Mouse (Mus musculus): ENCODE results near the gene Nckap5. TPM values are rescaled to one million over a fixed set of nuclear protein-coding genes. Genes with fewer than 3 reads are reported as not detected.

Nckap5 gene
- polyA plus RNA-seq, 2 experiments, result 0.31 to 1.3 TPM

DNA sequence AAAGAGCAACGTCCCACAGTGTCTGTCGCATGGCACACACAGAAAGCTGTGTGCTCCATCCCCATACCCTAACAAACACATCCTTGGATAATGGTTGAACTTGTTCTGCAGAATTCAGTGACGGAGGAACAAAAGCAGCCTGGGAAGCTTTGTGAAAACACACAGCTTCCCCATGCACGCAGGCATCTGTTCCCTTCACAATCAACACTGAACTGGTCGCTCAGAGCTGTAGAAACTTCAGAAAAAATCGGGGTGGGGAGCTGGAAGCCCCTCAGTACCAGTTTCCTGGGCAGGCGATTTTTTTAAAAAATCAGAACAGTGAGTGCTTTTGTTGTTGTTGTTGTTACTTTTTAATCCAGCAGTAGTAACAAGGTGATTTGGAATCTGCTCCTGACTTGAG lies 960.5 kb downstream of the Nckap5 start:
- Histone ChIP-seq H3K9me3 (ENCODE audit: control insufficient read depth, low read length) (no peaks in the 10 kb centered on the region), H3K9ac (replicated peaks) (no peak overlapping the region), H3K4me3 (ENCODE audit: insufficient read depth in 1 of 2, low read depth in 2 of 2, low read length in 2 of 2) (no peak overlapping the region), H3K4me1 (replicated peaks; ENCODE audit: control insufficient read depth in 2 of 2, insufficient read depth in 2 of 2, low read length in 1 of 2) (no peaks in the 10 kb centered on the region), H3K27me3 (ENCODE audit: control insufficient read depth, insufficient read depth, low read length) (no peaks in the 10 kb centered on the region), H3K27ac (no peak overlapping the region), H3K4me2 (ENCODE audit: low read depth) (no peak overlapping the region), H3K36me3 (replicated peaks; ENCODE audit: control insufficient read depth, insufficient read depth, low read depth) (no peaks in the 10 kb centered on the region)
- TF ChIP-seq CTCF (IDR thresholded peaks at IDR 0.05; ENCODE audit: low read depth) (no peak), EP300 (IDR thresholded peaks at IDR 0.05; ENCODE audit: low read depth) (no peak)
- WGBS (ENCODE audit: insufficient replicate concordance), result 42% methylated on average over 7 of the region's 7 CpGs
- DNase-seq (ENCODE audit: low read depth in 3 of 3, low spot score in 3 of 3), result no peak
- no peak for ATAC-seq (ENCODE audit: insufficient read depth)

Data from liver, embryonic 14.5 days (tissue).